Mouse (Mus musculus) liver (tissue): ENCODE results near the gene Susd3.

Experiments
- DNase-seq: peaks from one replicate; pipeline ENCODE4 v3.0.0-alpha.2; 2020; ENCODE audit warnings: mixed read lengths

The Susd3 gene

GRCm38 (mm10) chr13:49248467-49248862 lies at the start of gene Susd3:
Gene Susd3, minus strand, starts transcription at chr13:49248706.
- no peak for DNase-seq

GRCm38 (mm10) chr13:49296270-49296669 lies 47.8 kb upstream of the Susd3 start:
- DNase-seq, result no peak

DNA sequence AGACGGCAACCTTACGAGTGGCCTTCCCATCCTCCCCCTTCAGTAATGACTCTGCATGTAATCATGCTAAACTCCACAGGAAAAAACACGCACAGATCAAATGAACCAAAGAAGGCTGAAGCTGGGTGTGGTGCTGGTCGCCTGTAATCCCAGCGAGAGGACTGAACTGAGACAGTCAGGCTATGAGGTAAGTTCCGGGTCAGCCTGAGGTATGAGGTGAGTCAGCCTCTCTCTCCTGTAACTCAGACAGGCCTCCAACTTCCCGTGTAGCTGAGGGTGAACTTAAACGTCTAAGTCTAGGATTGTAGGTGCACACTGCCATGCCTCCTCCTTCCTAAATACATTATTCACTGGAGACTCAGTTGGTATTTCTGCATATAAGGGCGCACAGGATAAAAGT lies 45.6 kb upstream of the Susd3 start:
- no peak for DNase-seq

- no peak for DNase-seq
Measured at GRCm38 (mm10) chr13:49291949-49292348, 43.4 kb upstream of the Susd3 start.

- DNase-seq, result peak; percentile 45
Measured at GRCm38 (mm10) chr13:49291398-49291797, 42.9 kb upstream of the Susd3 start.

DNA sequence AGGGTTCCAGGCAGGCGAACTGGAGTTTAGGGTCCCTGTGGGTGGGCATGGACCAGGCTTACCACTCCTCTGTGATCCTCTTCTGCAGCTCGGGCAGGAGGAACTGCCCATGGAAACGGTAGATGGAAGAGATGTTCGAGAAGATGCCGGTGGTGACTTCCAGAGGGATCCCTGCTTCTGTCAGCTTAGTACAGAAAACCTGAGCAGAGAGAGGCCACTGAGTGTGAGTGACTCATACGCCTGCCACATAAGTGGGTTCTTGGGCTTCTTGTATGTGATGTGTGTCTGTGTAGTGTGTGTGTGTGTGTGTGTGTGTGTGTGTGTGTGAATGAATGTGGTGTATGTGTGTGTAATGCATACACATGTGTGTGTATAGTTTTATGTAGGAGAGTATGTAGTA lies 38.7 kb upstream of the Susd3 start:
- no peak for DNase-seq

DNA sequence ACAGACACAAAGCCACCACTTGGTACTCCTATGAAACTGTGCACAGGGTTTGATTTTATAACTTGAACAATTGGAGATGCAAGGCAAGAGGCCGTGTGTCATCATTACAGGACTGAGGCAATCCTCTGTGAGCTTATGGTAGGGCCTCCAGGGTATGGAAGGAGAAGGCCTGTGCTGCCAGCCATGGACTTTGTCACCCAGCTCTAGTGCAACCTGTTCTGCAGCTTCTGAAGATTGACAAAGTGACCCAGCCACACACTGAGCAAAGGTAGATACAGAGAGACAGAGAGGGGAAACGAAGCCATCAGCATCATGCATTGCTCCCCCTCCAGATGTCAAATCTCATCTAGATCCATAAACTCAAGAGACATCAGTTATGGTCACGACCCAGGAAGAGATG lies 38.2 kb upstream of the Susd3 start:
- no peak for DNase-seq

- no peak for DNase-seq
Measured at GRCm38 (mm10) chr13:49283686-49284085, 35.2 kb upstream of the Susd3 start.

DNA sequence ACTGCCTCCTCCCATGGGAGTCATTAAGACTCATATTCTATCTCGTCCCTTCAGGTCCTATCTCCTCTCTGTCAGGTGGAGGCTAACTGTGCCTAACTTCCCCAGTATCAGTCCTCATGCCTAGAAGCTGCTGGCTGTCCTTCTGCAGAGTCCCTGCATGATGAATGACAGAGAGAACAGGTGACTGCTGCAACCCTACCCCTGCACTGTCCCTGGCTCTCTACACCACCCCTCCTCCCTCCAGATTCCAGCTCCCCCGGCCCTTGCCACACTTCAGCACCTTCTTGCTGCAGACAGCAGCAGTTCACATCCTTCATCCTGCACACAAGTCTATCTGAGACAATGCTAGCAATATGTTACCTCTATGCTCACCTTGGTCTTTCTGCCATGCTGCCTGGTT lies 33.7 kb upstream of the Susd3 start:
- DNase-seq, result no peak

- DNase-seq, result peak; percentile 28
Measured at GRCm38 (mm10) chr13:49271831-49272765, 23.6 kb upstream of the Susd3 start.

- DNase-seq, result no peak
Measured at GRCm38 (mm10) chr13:49270500-49270899, 22.0 kb upstream of the Susd3 start.

DNA sequence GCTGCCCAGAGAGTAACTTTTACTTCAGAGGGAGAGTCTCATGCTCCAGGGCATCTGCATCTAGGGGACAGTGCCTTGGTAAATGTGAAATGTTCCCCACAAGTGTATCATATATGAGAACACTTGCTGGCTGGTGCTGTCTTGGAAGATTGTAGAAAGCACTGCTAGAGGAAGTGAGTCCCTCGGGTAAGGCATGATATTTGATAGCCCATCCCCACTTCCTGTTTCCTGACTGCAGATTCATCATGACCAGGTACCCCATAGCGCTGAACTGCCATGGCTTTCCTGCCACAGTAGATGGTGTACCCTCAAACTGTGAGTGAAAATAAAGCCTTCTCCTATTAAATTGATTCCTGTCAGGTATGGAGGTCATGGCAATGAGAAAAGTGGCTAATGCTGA lies 19.1 kb upstream of the Susd3 start:
- no peak for DNase-seq

DNA sequence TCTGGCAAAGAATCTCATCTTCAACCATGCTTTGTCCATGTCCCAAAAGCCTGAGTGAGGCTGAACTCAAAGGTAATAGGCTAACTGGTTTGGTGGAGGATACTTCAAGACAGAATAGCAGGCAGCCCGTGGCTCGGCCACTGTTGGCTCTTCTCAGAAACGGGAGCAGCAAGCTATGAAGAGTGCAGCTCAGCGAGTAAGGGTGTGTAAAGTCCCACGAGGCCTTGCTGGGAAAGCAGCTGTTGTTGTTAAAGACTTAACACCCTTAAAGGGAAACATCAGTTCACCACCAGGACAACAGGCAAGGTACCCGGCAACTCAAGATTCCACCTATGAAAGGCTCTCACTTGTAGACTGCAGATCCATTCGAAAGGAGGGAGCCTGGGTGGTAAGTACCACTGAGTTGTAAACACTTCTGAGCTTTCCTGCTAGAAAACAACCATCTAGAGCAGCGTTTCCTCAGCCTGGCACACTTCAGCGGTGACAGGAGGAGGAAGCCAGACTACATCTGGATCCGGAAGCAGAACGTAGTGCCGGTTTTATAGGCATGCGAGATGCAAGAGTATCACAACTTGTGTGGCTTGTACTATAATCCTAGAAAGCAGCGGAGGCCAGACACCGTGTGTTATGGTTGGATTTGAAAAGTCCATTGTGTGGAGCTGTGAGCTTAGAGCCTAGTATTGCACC lies 11.7 kb upstream of the Susd3 start:
- DNase-seq, result no peak

DNA sequence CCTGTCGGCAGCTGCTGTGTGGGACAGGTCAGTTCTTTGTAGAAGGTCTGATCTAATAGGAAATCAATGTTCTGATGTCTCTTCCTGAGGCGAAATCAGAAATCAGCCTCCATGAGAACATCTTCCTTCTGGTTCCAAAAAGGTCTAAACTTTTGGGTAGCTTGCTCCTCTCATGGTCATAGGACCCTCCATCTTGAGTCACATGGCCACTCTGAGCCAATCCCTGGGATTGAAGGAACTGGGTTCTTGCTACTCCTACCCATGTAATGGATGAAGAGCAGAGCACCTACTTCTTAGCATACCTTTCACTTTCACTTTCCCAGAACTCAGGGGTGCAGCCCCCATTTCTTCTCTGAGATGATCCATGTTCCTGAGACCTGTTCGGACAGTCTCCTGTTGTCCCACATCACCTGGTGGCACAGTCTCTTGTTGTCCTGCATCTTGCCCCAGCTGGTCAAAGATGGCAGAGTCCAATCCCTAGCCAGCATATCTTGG lies 9.4 kb upstream of the Susd3 start:
- no peak for DNase-seq

- DNase-seq, result no peak
Measured at GRCm38 (mm10) chr13:49252746-49253145, 4.2 kb upstream of the Susd3 start.

DNA sequence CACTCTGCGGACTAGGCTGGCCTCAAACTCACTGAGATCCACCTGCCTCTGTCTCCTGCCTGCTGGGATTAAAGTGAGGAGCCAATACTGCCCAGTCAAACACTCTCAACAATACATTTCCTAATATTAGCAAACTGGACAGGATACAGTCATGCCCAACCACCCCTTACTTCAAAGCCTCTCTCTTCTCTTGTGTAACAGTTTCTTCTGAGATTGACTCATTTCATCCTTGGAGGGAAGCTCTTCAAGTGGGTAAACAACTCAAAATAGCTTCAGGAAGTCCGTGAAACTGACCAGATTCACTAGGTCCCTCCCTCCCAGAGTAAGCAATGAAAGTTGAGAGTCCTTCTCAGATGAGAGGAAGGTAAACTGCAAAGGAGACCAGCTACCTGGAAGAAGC lies 3.6 kb upstream of the Susd3 start:
- DNase-seq, result no peak

GRCm38 (mm10) chr13:49250716-49251517 lies 2.4 kb upstream of the Susd3 start:
- DNase-seq, result no peak

DNA sequence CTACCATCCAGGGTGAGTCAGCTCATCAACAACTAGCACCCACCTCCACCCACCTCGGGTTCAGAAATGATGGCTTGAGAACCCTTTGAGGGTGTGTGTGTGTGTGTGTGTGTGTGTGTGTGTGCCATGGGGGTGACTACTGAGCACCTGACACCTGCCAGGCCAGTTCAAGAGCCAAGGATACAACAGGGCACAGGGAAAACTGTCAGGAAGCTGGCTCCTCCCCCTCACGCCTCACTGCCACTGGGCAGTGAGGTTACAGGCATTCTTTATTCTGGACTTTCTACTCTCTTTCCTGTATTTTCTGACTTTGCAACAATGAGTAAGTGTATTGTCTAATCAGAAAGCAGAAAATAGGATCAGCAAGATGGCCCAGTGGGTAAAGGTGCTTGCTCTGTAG lies 1.1 kb upstream of the Susd3 start:
- no peak for DNase-seq

GRCm38 (mm10) chr13:49248923-49249322 lies 417 bp upstream of the Susd3 start:
- no peak for DNase-seq

- peak; percentile 62 for DNase-seq
Measured at GRCm38 (mm10) chr13:49247740-49248466, 603 bp downstream of the Susd3 start.

DNA sequence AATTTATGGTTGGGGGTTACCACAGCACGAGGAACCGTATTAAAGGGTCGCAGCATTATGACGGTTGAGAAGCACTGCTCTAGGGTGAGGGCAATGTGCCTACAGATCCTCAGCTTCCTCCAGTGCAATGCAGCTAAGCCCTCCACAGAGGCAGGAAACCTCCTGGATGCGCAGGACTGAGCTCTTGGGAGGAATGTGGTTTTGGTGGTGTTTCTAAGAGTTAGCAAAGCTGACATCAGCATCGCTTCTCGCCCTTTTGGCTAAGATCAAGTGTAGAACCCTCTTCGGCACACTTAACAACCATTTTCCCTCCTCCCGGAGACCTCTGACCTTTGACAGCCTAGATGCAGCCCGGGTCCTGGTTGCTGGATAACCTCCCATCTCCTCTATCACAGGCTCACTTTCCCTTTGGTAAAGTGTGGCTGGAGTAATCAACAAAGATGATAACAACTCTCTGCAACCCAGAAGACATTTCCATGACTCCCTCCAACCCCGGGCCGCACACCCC lies 1.2 kb downstream of the Susd3 start:
- no peak for DNase-seq

DNA sequence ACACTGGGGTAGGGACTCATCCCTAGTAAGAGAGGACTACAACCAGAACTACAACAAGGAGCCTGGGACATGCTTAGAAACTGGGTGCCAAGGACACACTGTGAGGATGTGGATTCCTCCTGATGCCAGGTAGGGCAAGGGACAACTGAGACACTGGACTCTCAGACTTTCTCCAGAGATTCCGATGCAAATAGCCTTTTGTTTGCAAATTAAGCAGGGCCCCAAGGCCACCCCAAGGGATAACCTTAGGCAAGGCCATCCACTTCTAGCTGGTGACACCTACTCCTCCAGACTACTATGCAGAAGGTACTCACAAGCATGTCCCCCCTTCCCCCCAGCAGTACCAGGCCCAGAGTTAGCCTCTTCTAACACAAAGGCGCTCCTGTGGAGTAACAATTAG lies 1.9 kb downstream of the Susd3 start:
- no peak for DNase-seq
